Mouse (Mus musculus): ENCODE data around the gene Arfgef2.

DNA sequence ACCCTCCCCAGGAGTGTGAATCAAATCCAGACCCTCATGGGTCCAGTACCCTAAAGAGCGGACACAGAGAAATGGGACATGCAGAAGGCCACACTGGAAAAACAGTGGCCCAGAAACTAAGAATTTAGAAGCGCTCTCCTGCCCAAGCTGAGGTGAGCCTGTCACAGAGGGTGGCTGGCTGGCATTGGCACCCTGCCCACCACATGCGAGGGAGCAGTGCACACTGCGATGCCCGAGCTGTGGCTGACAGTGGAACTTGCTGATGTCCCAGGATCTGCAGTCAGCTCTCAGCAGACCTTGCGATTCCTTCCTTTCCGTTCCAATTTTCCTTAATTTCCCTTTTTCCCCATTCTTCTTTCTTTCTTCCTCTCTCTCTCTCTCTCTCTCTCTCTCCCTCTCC is 79.7 kb downstream of the Arfgef2 start:
- TF ChIP-seq CTCF (conservative IDR thresholded peaks at IDR 0.05 in 1 of 2, IDR thresholded peaks at IDR 0.05 in 1 of 2; ENCODE audit: low read depth in 2 of 2, low read length in 2 of 2) (no peak), POLR2AphosphoS2 (IDR thresholded peaks at IDR 0.05; ENCODE audit: low read depth, low read length) (no peak), BHLHE40 (IDR thresholded peaks at IDR 0.05; ENCODE audit: low read depth, low read length) (no peak), TCF12 (IDR thresholded peaks at IDR 0.05; ENCODE audit: low read depth, low read length) (no peak)
